Mouse (Mus musculus) neural tube, embryonic 11.5 days (tissue): ENCODE measurements around the gene H1fx. TPM values are rescaled to one million over a fixed set of nuclear protein-coding genes. Genes with fewer than 3 reads are reported as not detected.
"Not testable (repeated sequence)": the region's sequence is repeated elsewhere in the genome, so short reads cannot be mapped to it uniquely, and the experiment has no call there.

ENCODE experiments used
- ATAC-seq: fragments of 200-750 bp; cut with Nextera tagmentation; 2 replicates; pipeline ENCODE4 v1.8.0; 2017; ENCODE audit warnings: moderate number of reproducible peaks, mild to moderate bottlenecking, moderate TSS enrichment, moderate library complexity; ENCODE audit not compliant: insufficient read depth, low FRiP score, low TSS enrichment
- DNase-seq: peaks from one replicate; pipeline ENCODE4 v3.0.0-alpha.2; 2015; ENCODE audit warnings: low spot score
- H3K27ac ChIP-seq: fragments of 300-500 bp; sonication (generic); 2 replicates; pipeline ENCODE4 v1.5.1; 2014; ENCODE audit warnings: low read depth, mild to moderate bottlenecking, low read length
- H3K27me3 ChIP-seq: fragments of 300-500 bp; sonication (generic); 2 replicates; pipeline ENCODE4 v1.6.1; 2014; ENCODE audit warnings: mild to moderate bottlenecking, low read length, mixed read lengths; ENCODE audit not compliant: control insufficient read depth, insufficient read depth
- H3K36me3 ChIP-seq: fragments of 300-500 bp; sonication (generic); 2 replicates; pipeline ENCODE4 v1.6.1; 2014; ENCODE audit warnings: mild to moderate bottlenecking, low read length, moderate library complexity, mixed read lengths; ENCODE audit not compliant: control insufficient read depth, insufficient read depth
- H3K4me1 ChIP-seq: fragments of 300-500 bp; sonication (generic); 2 replicates; pipeline ENCODE4 v1.6.1; 2014; ENCODE audit warnings: low read length, mixed read lengths; ENCODE audit not compliant: control insufficient read depth, insufficient read depth
- H3K4me2 ChIP-seq: fragments of 300-500 bp; sonication (generic); 2 replicates; pipeline ENCODE4 v1.6.1; 2014; ENCODE audit warnings: low read depth, mild to moderate bottlenecking, moderate library complexity
- H3K4me3 ChIP-seq: fragments of 300-500 bp; sonication (generic); 2 replicates; pipeline ENCODE4 v1.5.1; 2014; ENCODE audit warnings: low read depth, low read length
- H3K9ac ChIP-seq: fragments of 300-500 bp; sonication (generic); 2 replicates; pipeline ENCODE4 v1.6.1; 2014; ENCODE audit warnings: mild to moderate bottlenecking, low read length
- H3K9me3 ChIP-seq: fragments of 300-500 bp; sonication (generic); 2 replicates; pipeline ENCODE4 v1.6.1; 2016; ENCODE audit warnings: low read length; ENCODE audit not compliant: control insufficient read depth
- WGBS: fragments of 180-500 bp; shearing (Covaris S2); extraction: QIAGEN DNeasy Blood & Tissue Kit; methylation state at CpG from one replicate; pipeline ENCODE4 v1.1.7; 2014; 5-methylcytosine and 5-hydroxymethylcytosine counted together
- polyA plus RNA-seq: library from polyadenylated mRNA; unstranded; fragments of >200 nt; fragmentation: Nextera tagmentation; extraction: Ambion mirVana; gene quantifications from 2 replicates; pipeline ENCODE4 v1.2.1, GENCODE M21; 2014

The H1fx gene
- polyA plus RNA-seq, 1 experiment from 2014 or later = 91.9 TPM

DNA sequence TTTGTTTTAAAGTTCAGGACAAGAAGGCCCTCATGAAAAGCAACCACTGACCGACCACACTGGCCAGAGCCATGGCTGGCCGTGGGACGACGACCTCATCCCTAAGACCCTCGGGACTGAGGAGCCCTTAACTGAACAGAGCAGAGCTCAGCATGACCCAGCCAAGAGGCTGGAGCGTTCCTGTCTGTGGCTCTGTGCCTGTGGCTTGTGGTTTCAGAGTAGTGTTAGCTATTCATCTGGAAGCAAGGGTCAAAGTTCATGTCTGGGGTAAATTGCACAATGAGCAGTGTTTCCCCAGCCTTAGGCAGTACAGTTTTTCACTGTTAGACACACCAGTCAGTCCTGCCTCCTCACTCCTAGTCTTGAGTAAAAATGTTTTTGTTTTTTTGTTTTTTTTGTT, 11.3 kb upstream of the H1fx start:
- ATAC-seq = no peak
- H3K9ac ChIP-seq = no peak overlapping the region

DNA sequence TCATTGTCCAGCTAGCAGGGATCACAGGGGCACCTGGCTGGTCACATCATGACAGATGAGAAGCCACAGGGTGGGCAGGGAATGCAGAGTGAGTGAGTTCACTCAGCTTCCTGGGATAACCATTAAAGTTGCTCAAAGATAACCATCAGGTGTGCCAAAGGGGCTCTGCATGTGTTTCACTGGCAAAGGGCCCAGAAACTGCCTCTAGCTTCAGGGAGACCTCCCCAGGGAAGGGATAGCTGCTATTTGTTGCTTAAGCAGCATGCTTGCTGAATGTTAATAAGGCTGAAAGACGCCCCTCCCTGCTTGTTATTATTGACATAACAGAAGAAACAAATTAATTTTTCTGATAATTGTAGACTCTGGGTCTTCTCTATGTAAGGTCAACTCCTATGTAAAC, 10.4 kb upstream of the H1fx start:
- WGBS = 91% methylated on average over 1 of the region's 1 CpGs
- H3K9me3 ChIP-seq = no peaks in the 10 kb centered on the region
- peaks cover 27% of the 10 kb centered on the region for H3K4me1 ChIP-seq
- no peaks in the 10 kb centered on the region for H3K27me3 ChIP-seq
- no peak overlapping the region for H3K4me3 ChIP-seq
- 0 out of 2 replicates have a peak, but pooled peaks cover 2% of the 10 kb centered on the region for H3K36me3 ChIP-seq
- no peak for ATAC-seq
- H3K4me2 ChIP-seq = no peak overlapping the region
- DNase-seq = no peak
- no peak overlapping the region for H3K9ac ChIP-seq
- H3K27ac ChIP-seq = no peak overlapping the region

More for the DNA sequence above, 11.3 kb upstream of the H1fx start:
- H3K4me1 ChIP-seq = peaks cover 27% of the 10 kb centered on the region
- H3K9me3 ChIP-seq = no peaks in the 10 kb centered on the region
- H3K27me3 ChIP-seq = no peaks in the 10 kb centered on the region
- 12% methylated on average over 6 of the region's 6 CpGs for WGBS
- 0 out of 2 replicates have a peak, but pooled peaks cover 2% of the 10 kb centered on the region for H3K36me3 ChIP-seq
- H3K27ac ChIP-seq = no peak overlapping the region
- DNase-seq = peak; percentile 48
- no peak overlapping the region for H3K4me3 ChIP-seq
- H3K4me2 ChIP-seq = no peak overlapping the region

DNA sequence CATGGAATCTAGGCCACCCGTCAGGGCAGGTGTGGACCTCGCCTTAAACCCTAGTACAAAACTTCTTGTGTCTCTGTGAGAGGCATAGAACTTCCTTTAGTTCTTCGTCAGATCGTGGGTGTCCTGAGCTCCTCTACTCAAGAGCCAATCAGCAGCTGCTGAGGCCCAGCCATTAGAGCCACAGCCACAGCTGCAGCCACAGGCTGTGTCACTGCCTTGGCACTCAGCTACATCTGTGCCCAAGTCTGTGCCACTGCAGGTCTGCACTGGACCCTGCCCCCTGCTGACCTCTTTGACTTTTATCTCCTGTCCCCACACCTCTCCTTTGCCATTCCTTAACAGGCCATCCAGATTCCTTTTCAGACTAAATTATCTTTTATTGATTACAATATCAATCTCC, 9.8 kb upstream of the H1fx start:
- WGBS = 82% methylated on average over 4 of the region's 4 CpGs
- Histone ChIP-seq H3K9ac (no peak overlapping the region), H3K9me3 (no peaks in the 10 kb centered on the region), H3K27ac (no peak overlapping the region), H3K27me3 (no peaks in the 10 kb centered on the region), H3K4me1 (peaks cover 27% of the 10 kb centered on the region), H3K36me3 (no peaks in the 10 kb centered on the region), H3K4me2 (no peak overlapping the region), H3K4me3 (no peak overlapping the region)
- ATAC-seq (no peak), DNase-seq (no peak)

DNA sequence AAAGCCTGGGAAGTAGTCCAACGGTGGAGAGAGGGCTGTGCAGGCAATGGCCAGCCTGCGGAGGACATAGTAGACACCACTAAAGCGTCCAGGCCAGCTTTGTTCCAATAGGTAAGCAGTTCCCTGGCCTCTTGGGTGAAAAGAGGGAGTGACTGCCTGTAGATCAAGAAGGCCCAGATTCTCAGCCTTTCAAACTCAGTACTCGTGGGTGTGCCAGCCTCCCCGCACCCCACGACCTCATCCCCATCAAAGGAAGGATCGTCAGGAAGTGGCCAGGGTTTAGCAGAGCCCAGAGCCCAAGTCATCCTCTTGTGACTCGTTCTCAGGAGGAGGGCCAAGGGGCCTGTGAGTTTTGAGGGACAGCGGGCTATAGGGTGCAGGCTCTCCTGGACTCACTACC, 1.1 kb upstream of the H1fx start:
- ATAC-seq = no peak
- H3K4me2 ChIP-seq = peak overlapping the region; percentile 79; the same call in 1 of the 2 replicates
- H3K36me3 ChIP-seq = peaks cover 3% of the 10 kb centered on the region
- H3K27me3 ChIP-seq = no peaks in the 10 kb centered on the region
- H3K9me3 ChIP-seq = no peaks in the 10 kb centered on the region
- peak overlapping the region; percentile 99; the same call in 1 of the 2 replicates for H3K4me3 ChIP-seq
- DNase-seq = no peak
- H3K27ac ChIP-seq = no peak overlapping the region
- H3K9ac ChIP-seq = no peak overlapping the region
- peaks cover 11% of the 10 kb centered on the region for H3K4me1 ChIP-seq
- 70% methylated on average over 9 of the region's 9 CpGs for WGBS

DNA sequence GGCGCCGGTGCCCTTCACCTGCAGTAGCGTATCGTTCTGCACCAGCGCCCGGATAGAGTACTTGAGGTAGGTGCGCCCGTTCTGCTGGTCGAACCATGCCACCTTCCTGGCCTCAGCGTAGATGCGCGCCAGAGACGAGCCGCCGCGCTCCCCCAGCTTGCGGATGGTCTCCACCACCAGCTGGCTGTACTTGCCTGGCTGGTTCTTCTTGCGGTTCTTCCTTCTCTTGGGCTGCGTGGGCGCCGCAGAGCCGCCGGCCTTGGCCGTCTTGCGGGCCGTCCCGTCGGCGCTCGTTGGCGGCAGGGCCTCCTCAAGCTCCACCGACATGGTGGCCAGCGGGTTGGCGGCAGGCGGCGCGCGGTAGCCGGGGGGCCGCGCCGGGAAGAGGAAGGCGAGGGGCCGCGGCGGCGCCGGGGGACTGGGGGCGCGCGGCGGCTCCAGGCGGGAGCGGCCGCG, 379 bp downstream of the H1fx start:
- H3K27ac ChIP-seq = peak overlapping the region; percentile 93
- under 1% methylated on average over 37 of the region's 56 CpGs for WGBS
- peak overlapping the region; percentile 96 for H3K9ac ChIP-seq
- DNase-seq (no peak), ATAC-seq (peak; percentile 42)
- peaks cover 11% of the 10 kb centered on the region for H3K4me1 ChIP-seq
- H3K36me3 ChIP-seq = peaks cover 3% of the 10 kb centered on the region
- H3K4me3 ChIP-seq = peak overlapping the region; percentile 99
- no peaks in the 10 kb centered on the region for H3K9me3 ChIP-seq
- no peaks in the 10 kb centered on the region for H3K27me3 ChIP-seq
- H3K4me2 ChIP-seq = peak overlapping the region; percentile 79

DNA sequence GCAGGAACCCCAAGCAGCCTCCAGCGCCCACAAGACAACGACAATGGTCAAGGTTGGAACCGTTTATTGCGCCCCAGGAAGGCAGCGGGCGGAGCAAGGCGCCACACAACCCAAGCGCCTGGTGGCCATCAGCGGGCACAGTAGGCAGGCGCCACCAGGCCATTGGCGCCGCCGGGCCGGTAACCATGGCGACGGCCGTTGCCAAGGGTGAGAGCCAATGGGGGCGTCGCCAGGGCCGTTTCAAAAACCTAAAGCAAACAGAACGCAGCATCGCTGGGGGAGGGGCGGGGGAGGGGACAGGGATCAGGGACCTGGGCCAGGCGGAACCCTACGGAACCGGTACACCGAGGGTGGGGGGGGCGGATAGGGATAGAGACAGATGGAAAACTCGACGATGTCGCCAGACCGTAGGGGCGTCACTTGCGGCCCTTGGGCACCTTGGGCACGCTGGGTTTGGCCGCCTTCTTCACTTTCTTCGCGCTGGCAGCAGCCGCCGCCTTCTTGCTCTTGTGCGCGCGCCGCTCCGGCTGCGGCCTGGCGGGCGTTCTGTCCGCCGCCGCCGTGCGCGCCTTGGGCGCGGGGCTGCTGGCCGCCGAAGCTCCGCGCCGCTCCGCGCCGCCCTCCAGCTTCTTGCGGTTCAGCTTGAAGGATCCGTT, 935 bp downstream of the H1fx start:
- Histone ChIP-seq H3K9me3 (no peaks in the 10 kb centered on the region), H3K36me3 (peaks cover 3% of the 10 kb centered on the region), H3K27ac (peak overlapping the region; percentile 93), H3K27me3 (no peaks in the 10 kb centered on the region), H3K9ac (peak overlapping the region; percentile 96), H3K4me2 (peak overlapping the region; percentile 79), H3K4me1 (peaks cover 11% of the 10 kb centered on the region), H3K4me3 (peak overlapping the region; percentile 99)
- under 1% methylated on average over 59 of the region's 66 CpGs for WGBS
- ATAC-seq = peak; percentile 90
- peak; percentile 95 for DNase-seq

DNA sequence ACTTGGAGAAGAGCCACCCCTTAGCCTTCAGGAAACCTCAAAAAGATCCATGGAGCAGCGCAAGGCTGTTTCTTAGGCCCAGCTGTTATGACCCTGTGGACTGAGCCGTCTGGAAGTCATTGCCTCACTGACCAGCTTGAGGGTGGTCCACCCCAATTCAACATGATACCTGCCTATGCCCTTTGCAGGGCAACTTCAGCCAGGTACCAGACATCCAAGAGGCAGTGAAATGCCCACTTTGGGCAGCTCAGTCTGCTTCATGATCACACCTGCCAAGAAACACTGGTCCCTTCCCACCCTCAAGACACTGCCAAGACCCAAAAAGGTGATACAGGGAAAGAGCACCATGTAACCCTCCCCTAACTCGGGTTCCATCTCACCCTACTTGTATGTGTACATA, 1.7 kb downstream of the H1fx start:
- Histone ChIP-seq H3K27me3 (no peaks in the 10 kb centered on the region), H3K9ac (no peak overlapping the region; the same call in 1 of the 2 replicates), H3K4me1 (peaks cover 11% of the 10 kb centered on the region), H3K4me2 (peak overlapping the region; percentile 79), H3K4me3 (peak overlapping the region; percentile 99; the same call in 1 of the 2 replicates), H3K27ac (peak overlapping the region; percentile 27; the same call in 1 of the 2 replicates), H3K9me3 (no peaks in the 10 kb centered on the region), H3K36me3 (peaks cover 3% of the 10 kb centered on the region)
- ATAC-seq (0 out of 2 replicates have a peak, but pooled peaks have one; percentile 5), DNase-seq (no peak)
- 66% methylated on average over 3 of the region's 3 CpGs for WGBS

DNA sequence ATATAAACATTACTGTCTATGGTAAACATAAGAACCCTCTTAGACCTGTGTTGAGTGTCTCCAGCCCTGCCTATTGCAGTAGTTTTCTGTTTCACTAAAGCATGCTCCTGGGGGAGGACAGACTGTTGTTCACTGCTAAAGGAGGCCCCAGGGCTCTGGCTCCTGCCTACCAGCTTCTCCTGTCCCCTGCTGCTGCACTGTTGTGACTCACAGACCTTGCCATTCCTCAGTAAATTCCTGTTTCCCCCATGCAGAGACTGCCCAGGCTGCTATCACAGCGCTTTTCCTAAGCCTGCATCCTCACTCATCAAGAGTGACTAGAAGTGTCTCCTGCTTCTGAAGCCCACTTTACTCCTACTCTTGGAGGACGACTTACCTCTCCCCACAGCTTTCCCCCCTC, 11.4 kb downstream of the H1fx start:
- WGBS = 41% methylated on average over 2 of the region's 2 CpGs
- no peak overlapping the region for H3K27ac ChIP-seq
- no peaks in the 10 kb centered on the region for H3K9me3 ChIP-seq

DNA sequence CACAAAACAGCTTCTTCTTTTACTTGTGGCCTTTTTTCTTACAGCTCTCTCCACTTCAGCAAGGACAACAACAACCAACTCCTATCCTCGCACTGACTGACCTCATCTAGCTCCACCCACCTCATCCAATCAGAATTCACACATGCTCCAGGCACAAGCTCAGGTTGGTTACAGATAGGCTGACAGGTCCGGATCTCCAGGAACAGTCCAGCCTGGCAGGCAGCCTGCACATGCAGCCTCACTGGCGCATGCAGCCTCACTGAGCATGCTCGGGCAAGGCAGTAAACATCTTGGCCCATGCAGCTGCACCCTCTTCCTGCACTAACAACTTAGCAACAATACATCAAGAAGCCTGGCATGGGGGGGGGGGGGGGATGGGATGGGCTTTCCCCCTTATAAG, 19.0 kb downstream of the H1fx start:
- not testable (repeated sequence) for H3K4me3 ChIP-seq, H3K4me2 ChIP-seq, H3K27me3 ChIP-seq, H3K4me1 ChIP-seq, H3K9me3 ChIP-seq, DNase-seq, H3K9ac ChIP-seq, H3K27ac ChIP-seq, H3K36me3 ChIP-seq, ATAC-seq
- WGBS = 68% methylated on average over 4 of the region's 4 CpGs

More for the DNA sequence above, 11.4 kb downstream of the H1fx start:
- Histone ChIP-seq H3K4me3 (no peak overlapping the region), H3K4me2 (no peak overlapping the region), H3K9ac (no peak overlapping the region), H3K4me1 (no peaks in the 10 kb centered on the region), H3K27me3 (no peaks in the 10 kb centered on the region), H3K36me3 (no peaks in the 10 kb centered on the region)
- DNase-seq = no peak
- no peak for ATAC-seq
